Mouse (Mus musculus) ovary, adult 10 weeks (tissue): ENCODE results near the gene Glg1. TPM values are rescaled to one million over a fixed set of nuclear protein-coding genes. Genes with fewer than 3 reads are reported as not detected.

ENCODE experiments used
- polyA plus RNA-seq: library from polyadenylated mRNA; stranded (reverse); fragments of 350-450 nt; fragmentation: Illumina TruSeq; extraction: RNeasy Lipid Tissue Mini Kit (QIAGEN cat#74804); gene quantifications from one replicate; pipeline ENCODE4 v1.2.3, GENCODE M21; 2014

Gene Glg1
- 137 TPM for polyA plus RNA-seq

DNA sequence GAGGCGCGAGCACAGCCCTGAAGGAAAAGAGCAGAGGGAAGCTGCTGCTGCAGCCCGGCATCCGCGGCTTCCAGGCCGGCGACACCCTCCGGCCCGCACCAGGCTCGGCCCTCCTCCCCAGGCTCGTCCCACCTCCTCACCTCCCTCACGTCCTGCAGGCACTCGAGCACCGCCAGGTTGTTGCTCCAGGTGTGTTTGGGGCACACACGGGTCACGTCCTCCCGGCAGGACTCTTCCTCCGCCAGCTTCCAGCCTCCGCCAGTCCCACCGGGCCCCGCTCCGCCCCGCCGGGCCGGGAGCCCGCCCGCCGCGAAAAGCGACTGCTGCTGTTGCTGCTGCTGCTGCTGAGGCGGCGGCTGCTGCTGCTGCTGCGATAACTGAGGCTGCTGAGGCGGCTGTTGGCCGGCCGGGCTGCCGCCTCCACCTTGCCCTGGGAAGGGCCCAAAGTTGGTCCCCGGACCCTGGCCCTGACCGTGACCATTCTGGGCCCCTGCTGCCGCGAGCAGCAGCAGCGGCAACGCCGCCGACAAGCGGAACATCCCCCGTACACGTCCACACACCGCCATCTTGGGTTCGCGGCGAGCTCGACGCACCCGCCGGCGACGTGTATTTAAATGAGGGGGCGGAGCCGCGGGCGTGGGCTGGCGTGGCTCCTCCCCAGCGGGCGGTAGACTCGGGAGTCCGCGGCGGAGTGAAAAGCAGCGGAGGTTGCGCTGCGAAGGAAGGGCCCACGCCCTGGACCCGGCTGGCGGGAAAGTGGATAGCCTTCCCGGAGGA, at the start of gene Glg1:
Glg1 (minus strand) TSS at position 586 of the 777 bp plus-strand sequence.

DNA sequence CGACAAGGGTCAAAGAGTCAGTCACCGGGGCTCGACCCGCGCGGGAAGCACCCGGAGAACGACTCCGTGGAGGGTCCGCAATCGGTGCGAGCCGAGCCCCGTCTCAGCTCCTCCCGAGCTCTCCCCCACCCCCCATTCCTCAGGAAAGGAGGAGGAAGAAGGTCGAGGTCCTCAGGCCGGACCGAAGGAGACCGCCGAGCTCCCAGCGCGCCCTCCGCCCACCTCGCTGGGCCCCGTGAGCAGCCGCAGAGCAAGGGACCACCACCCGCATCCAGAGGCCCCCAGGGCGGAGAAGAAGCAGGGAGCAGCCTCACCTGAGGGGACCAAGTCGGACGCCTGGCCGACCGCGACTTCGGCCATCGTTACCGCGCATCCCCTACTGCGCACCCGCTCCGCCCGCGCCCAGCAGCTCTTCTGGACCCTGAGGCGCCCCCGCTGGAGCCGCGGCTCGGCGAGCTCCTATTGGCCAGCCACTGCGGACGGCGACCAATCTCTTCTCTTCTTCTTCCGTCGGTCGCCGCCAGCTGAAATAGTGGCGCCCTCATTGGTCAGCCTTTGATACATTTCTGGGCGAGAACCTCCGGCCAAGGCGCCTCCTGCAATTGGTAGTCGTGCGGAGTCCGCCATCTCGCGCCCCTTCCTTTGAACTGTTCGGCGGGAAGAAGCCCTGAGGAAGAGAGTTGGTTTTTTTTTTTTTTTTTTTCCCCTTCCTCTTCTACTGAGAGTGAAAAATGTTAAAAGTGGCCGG, 41.0 kb upstream of the Glg1 start, which contains the start of gene Rfwd3:
Rfwd3 (minus strand) TSS at position 402 of the 748 bp plus-strand sequence.

Other genes with a start within 250 kb of the Glg1 start
- gene Ddx19b, start 227.5 kb downstream of the Glg1 start, polyA plus RNA-seq: 11.6 TPM
- gene Aars, start 226.1 kb downstream of the Glg1 start, polyA plus RNA-seq: 11.3 TPM
- 10.0 TPM for gene Exosc6, start 202.9 kb downstream of the Glg1 start, polyA plus RNA-seq
- gene Clec18a, start 166.8 kb downstream of the Glg1 start, polyA plus RNA-seq: not detected
- 30.6 TPM for gene Pdpr, start 164.6 kb downstream of the Glg1 start, polyA plus RNA-seq
- gene Rfwd3, start 41.0 kb upstream of the Glg1 start, polyA plus RNA-seq: 141 TPM
- gene Mlkl, start 79.0 kb upstream of the Glg1 start, polyA plus RNA-seq: 8.7 TPM
- 0.83 TPM for gene Fa2h, start 134.6 kb upstream of the Glg1 start, polyA plus RNA-seq